Mouse (Mus musculus): ENCODE measurements around the gene Tars2. TPM values are rescaled to one million over a fixed set of nuclear protein-coding genes. Genes with fewer than 3 reads are reported as not detected.
"Not testable (repeated sequence)": the region's sequence is repeated elsewhere in the genome, so short reads cannot be mapped to it uniquely, and the experiment has no call there.

Gene Tars2
- polyA plus RNA-seq, 1 experiment from 2014 or later = 47.4 TPM

DNA sequence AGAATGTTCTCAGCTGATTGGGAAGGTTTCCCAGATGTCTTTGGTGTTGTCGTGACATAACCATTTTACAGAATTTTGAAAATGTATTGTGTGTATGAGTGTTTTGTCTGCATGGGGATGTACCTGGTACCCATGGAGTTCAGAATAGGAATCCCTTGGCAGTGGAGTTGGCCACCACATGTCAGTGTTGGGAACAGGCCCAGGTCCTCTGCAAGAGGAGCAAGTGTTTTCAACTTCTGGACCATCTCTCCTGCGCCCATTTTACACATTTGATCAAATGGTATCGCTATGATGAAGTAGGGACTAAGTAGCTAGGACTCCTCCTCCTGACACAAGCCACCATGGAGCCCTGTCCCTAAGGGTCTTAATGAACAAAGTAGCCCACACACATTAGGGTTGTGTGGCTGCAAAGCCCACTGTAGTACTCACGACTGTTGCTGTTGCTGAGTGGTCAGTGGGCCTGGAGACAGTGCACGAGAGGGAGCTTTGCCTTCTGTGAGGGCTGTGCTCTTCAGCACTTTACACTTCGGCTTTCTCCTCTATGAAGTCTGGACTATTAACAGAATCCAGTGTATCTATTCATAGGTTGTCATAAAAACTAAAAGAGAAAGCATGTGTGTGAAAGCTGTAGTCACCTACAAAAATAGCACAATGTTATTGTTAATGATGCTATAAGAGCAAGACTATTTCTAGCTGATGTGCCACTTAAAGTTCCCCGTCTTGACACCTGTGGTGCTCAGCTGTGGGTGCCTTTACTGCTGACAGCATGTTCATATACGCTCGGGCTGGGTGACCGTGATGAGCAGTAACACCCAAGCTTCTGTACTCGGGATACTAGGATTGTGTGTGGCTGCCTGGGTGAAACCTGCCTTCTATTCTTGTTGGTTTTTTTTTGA, 65.0 kb downstream of the Tars2 start:
- 88% methylated on average over 11 of the region's 11 CpGs for WGBS
- no peaks in the 10 kb centered on the region for H3K9me3 ChIP-seq (ENCODE audit: control insufficient read depth, low read length)
- H3K27ac ChIP-seq (ENCODE audit: low read depth, low read length) = no peak overlapping the region
- H3K4me2 ChIP-seq (ENCODE audit: low read depth, low read length) = no peak overlapping the region
- H3K36me3 ChIP-seq (ENCODE audit: control insufficient read depth, insufficient read depth, low read length) = no peaks in the 10 kb centered on the region
- no peak for ATAC-seq (ENCODE audit: low read depth)
- H3K9ac ChIP-seq (replicated peaks; ENCODE audit: low read depth, low read length) = no peak overlapping the region
- H3K4me3 ChIP-seq (ENCODE audit: low read depth, low read length) = no peak overlapping the region
- H3K27me3 ChIP-seq (ENCODE audit: control insufficient read depth, insufficient read depth, low read length) = no peaks in the 10 kb centered on the region
- no peaks in the 10 kb centered on the region for H3K4me1 ChIP-seq (ENCODE audit: control insufficient read depth, insufficient read depth, low read length)

DNA sequence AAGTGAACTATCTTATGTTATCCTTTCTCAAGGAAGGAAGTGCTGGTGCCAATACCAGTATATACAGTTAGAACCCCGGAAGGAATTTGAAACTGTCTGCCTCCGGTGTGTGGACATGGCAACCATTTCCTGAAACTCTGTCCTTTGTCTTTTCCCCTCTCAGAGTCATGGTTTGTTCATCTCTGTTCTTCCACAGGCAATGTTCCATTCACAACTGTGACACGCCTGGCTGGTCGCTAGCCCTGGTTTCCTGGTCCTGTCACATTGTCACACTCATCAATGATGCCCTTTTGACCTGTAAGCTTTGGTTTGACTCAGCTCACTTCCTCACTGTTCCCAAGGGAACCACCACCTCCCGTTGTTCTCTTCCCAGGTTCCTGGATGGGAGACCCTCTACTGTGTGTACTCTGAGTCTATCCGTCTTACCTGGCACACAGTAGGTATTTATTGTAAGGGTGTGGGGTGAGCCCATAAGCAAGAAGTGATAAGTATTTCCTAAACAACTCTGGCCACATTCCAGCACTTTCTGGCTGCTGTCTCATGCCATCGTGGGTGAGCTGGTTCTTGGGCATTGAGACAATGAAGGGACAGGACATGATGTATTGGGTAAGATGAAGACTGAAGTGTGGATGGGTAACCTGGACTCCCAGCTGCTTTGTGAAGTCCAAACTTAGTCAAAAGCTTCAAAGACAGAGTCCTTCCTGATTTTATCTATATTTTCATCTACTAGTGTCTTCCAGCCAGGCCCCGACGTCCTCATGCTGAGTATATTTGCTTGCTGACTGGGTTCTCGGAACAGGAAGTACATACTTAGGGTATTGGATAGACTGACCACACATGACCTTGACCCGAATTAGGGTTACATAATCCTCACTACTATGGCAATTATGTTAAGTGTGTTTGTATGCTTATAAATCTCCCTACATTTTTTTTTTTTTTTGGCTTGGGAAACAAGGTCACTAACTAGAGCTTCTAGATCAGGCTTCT, 65.9 kb downstream of the Tars2 start:
- no peak overlapping the region for H3K4me2 ChIP-seq (ENCODE audit: low read depth, low read length)
- H3K4me1 ChIP-seq (ENCODE audit: control insufficient read depth, insufficient read depth, low read length) = no peaks in the 10 kb centered on the region
- H3K27me3 ChIP-seq (ENCODE audit: control insufficient read depth, insufficient read depth, low read length) = no peaks in the 10 kb centered on the region
- 73% methylated on average over 11 of the region's 11 CpGs for WGBS
- no peak overlapping the region for H3K27ac ChIP-seq (ENCODE audit: low read depth, low read length)
- H3K9me3 ChIP-seq (ENCODE audit: control insufficient read depth, low read length) = no peaks in the 10 kb centered on the region
- H3K4me3 ChIP-seq (ENCODE audit: low read depth, low read length) = no peak overlapping the region
- no peak overlapping the region for H3K9ac ChIP-seq (replicated peaks; ENCODE audit: low read depth, low read length)
- no peak for ATAC-seq (ENCODE audit: low read depth)
- H3K36me3 ChIP-seq (ENCODE audit: control insufficient read depth, insufficient read depth, low read length) = no peaks in the 10 kb centered on the region

DNA sequence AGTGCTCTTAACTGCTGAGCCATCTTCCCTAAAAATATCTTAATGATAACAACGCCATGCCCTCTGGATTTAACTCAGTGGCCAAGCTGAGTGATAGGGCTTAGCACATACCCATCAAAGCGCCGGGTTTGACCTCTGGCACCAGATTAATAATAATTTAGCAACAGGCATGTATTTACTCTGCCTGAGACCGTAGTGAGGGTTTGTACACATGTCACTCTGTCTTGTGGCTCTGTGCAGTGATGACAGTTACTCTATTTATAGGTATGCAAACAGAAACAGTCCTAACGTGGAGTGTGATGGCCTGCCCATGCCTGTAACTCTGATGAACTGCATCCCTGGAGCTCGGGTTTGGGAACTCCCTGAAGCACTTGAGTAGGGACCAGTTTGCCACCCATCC, 67.3 kb downstream of the Tars2 start:
- WGBS = 85% methylated on average over 6 of the region's 6 CpGs

DNA sequence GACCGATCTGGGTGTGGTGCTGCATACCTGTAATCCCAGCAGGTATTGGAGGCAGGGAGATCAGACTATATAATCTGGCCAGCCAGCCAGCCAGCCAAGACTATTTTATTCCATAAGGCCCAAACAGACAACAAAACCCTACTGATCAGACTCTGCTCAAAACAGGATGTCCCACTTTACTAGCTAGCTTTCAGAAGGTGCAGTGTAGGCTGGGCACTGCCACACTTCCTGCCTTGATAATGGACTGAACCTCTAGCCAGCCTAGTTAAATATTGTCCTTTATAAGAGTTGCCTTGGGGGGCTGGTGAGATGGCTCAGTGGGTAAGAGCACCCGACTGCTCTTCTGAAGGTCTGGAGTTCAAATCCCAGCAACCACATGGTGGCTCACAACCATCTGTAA, 69.5 kb downstream of the Tars2 start:
- H3K27me3 ChIP-seq (ENCODE audit: control insufficient read depth, insufficient read depth, low read length); H3K9me3 ChIP-seq (ENCODE audit: control insufficient read depth, low read length); H3K4me1 ChIP-seq (ENCODE audit: control insufficient read depth, insufficient read depth, low read length); H3K27ac ChIP-seq (ENCODE audit: low read depth, low read length); H3K9ac ChIP-seq (replicated peaks; ENCODE audit: low read depth, low read length); ATAC-seq (ENCODE audit: low read depth); H3K4me3 ChIP-seq (ENCODE audit: low read depth, low read length); H3K4me2 ChIP-seq (ENCODE audit: low read depth, low read length); H3K36me3 ChIP-seq (ENCODE audit: control insufficient read depth, insufficient read depth, low read length): not testable (repeated sequence)
- WGBS = 96% methylated on average over 2 of the region's 2 CpGs

More for the DNA sequence above, 67.3 kb downstream of the Tars2 start:
- H3K27ac ChIP-seq (ENCODE audit: low read depth, low read length) = no peak overlapping the region
- H3K9ac ChIP-seq (replicated peaks; ENCODE audit: low read depth, low read length) = no peak overlapping the region
- H3K4me1 ChIP-seq (ENCODE audit: control insufficient read depth, insufficient read depth, low read length) = peaks cover 3% of the 10 kb centered on the region
- H3K9me3 ChIP-seq (ENCODE audit: control insufficient read depth, low read length) = no peaks in the 10 kb centered on the region
- H3K4me3 ChIP-seq (ENCODE audit: low read depth, low read length) = no peak overlapping the region
- no peaks in the 10 kb centered on the region for H3K27me3 ChIP-seq (ENCODE audit: control insufficient read depth, insufficient read depth, low read length)
- no peaks in the 10 kb centered on the region for H3K36me3 ChIP-seq (ENCODE audit: control insufficient read depth, insufficient read depth, low read length)
- no peak overlapping the region for H3K4me2 ChIP-seq (ENCODE audit: low read depth, low read length)
- ATAC-seq (ENCODE audit: low read depth) = no peak

Small RNAs within 50 kb of the gene (microRNA-seq; reads per million reads assigned to microRNA genes)
- not detected for gene Mir7014

Other genes with a start within 250 kb of the Tars2 start
- gene Ctss, start 233.4 kb downstream of the Tars2 start, polyA plus RNA-seq (2014; fragmentation: Nextera tagmentation; extraction: Ambion mirVana) = 13.9 and 20.9 TPM in 2 replicates
- gene Hormad1, start 200.5 kb downstream of the Tars2 start, polyA plus RNA-seq (2014; fragmentation: Nextera tagmentation; extraction: Ambion mirVana) = not detected in 2 replicates
- gene Golph3l, start 171.3 kb downstream of the Tars2 start, polyA plus RNA-seq (2014; fragmentation: Nextera tagmentation; extraction: Ambion mirVana) = 29.5 and 32.4 TPM in 2 replicates
- 94.2 and 101 TPM in 2 replicates for gene Ensa, start 135.2 kb downstream of the Tars2 start, polyA plus RNA-seq (2014; fragmentation: Nextera tagmentation; extraction: Ambion mirVana)
- 49.0 and 65.6 TPM in 2 replicates for gene Mcl1, start 101.4 kb downstream of the Tars2 start, polyA plus RNA-seq (2014; fragmentation: Nextera tagmentation; extraction: Ambion mirVana)
- gene Adamtsl4, start 72.3 kb downstream of the Tars2 start, polyA plus RNA-seq (2014; fragmentation: Nextera tagmentation; extraction: Ambion mirVana) = 0.88 and 1.1 TPM in 2 replicates
- 7.7 and 11.3 TPM in 2 replicates for gene Ecm1, start 20.6 kb downstream of the Tars2 start, polyA plus RNA-seq (2014; fragmentation: Nextera tagmentation; extraction: Ambion mirVana)
- gene Rprd2, start 58.7 kb upstream of the Tars2 start, polyA plus RNA-seq (2014; fragmentation: Nextera tagmentation; extraction: Ambion mirVana) = 23.2 and 27.5 TPM in 2 replicates
- gene Prpf3, start 95.7 kb upstream of the Tars2 start, polyA plus RNA-seq (2014; fragmentation: Nextera tagmentation; extraction: Ambion mirVana) = 29.6 and 38.5 TPM in 2 replicates
- gene Mrps21, start 111.3 kb upstream of the Tars2 start, polyA plus RNA-seq (2014; fragmentation: Nextera tagmentation; extraction: Ambion mirVana) = 272 and 277 TPM in 2 replicates
- 3.3 and 4.6 TPM in 2 replicates for gene Ciart, start 122.0 kb upstream of the Tars2 start, polyA plus RNA-seq (2014; fragmentation: Nextera tagmentation; extraction: Ambion mirVana)
- 12.3 and 25.0 TPM in 2 replicates for gene BC028528, start 131.8 kb upstream of the Tars2 start, polyA plus RNA-seq (2014; fragmentation: Nextera tagmentation; extraction: Ambion mirVana)
- gene Aph1a, start 133.8 kb upstream of the Tars2 start, polyA plus RNA-seq (2014; fragmentation: Nextera tagmentation; extraction: Ambion mirVana) = 27.3 and 35.4 TPM in 2 replicates
- gene Car14, start 144.5 kb upstream of the Tars2 start, polyA plus RNA-seq (2014; fragmentation: Nextera tagmentation; extraction: Ambion mirVana) = 0.12 and 0.89 TPM in 2 replicates
- 36.5 and 55.8 TPM in 2 replicates for gene Anp32e, start 169.0 kb upstream of the Tars2 start, polyA plus RNA-seq (2014; fragmentation: Nextera tagmentation; extraction: Ambion mirVana)
- gene Plekho1, start 235.8 kb upstream of the Tars2 start, polyA plus RNA-seq (2014; fragmentation: Nextera tagmentation; extraction: Ambion mirVana) = 45.5 and 49.2 TPM in 2 replicates

All from neural tube, embryonic 14.5 days (tissue).